Mouse (Mus musculus) heart, postnatal 10 days (tissue): Measurements from ENCODE around the gene Ropn1l. TPM values are rescaled to one million over a fixed set of nuclear protein-coding genes. Genes with fewer than 3 reads are reported as not detected.
A peak's percentile ranks its signal among the peaks of the same experiment; 100 is the strongest.

Experiments used
- DNase-seq, 2 experiments: peaks; one replicate each; pipeline ENCODE4 v3.0.0; 2021
- intact Hi-C: fragments of 180-260 bp; cut with DNase I; formaldehyde crosslinking; loops from one replicate; pipeline ENCODE4 v1.15.1; 2025
- total RNA-seq, 2 experiments: library from RNA; stranded (reverse); gene quantifications; 2 replicates each; pipeline ENCODE4 v1.2.3; 2021

Gene Ropn1l
- under 1 TPM in 1 of 2 experiments, not detected in 1; 0.27 TPM for total RNA-seq

GRCm38 (mm10) chr15:31453098-31453916 lies at the start of gene Ropn1l:
Ropn1l (minus strand) TSS chr15:31453737.
- DNase-seq = peak; percentile 94
- intact Hi-C loops = loop anchor here (5.0 kb wide), 3 partner anchors 79 to 226 kb away; partner anchors contain the start of gene March6

- no peak for DNase-seq
- intact Hi-C loops = no loop called here
Observed at GRCm38 (mm10) chr15:31502996-31503395, 49.5 kb upstream of the Ropn1l start.

- intact Hi-C loops = no loop called here
- no peak for DNase-seq
Observed at GRCm38 (mm10) chr15:31502313-31502712, 48.8 kb upstream of the Ropn1l start.

DNA sequence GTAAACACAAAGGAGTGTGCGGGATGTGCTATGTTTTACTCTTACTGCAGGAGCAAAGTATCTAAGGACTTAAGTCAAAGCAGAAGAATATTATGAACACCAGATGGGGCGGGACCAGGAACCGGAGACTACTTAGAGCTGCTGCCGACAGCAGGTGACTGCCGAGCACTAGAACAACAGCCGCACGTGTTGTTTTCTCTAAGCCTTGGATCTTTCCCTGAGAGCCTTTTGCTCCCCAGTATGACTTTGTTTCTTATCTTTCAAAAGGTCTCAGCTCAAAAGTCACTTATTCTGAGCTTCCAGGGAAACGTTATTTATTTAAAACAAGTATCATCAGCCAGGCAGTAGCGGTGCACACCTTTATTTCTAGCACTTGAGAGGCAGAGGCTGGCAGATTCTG lies 41.3 kb upstream of the Ropn1l start:
- DNase-seq = no peak
- intact Hi-C loops = no loop called here

- DNase-seq = no peak
- intact Hi-C loops = no loop called here
Observed at GRCm38 (mm10) chr15:31494310-31494709, 40.8 kb upstream of the Ropn1l start.

- intact Hi-C loops = no loop called here
- no peak for DNase-seq
Observed at GRCm38 (mm10) chr15:31487407-31487806, 33.9 kb upstream of the Ropn1l start.

GRCm38 (mm10) chr15:31476678-31477077 lies 23.1 kb upstream of the Ropn1l start:
- intact Hi-C loops = loop anchor here (5.0 kb wide), 1 partner anchor 111 kb away; no protein-coding TSS in a partner anchor
- peak; percentile 24 to 43 for DNase-seq

- intact Hi-C loops = no loop called here
- DNase-seq = no peak
Observed at GRCm38 (mm10) chr15:31472645-31473574, 19.4 kb upstream of the Ropn1l start.

DNA sequence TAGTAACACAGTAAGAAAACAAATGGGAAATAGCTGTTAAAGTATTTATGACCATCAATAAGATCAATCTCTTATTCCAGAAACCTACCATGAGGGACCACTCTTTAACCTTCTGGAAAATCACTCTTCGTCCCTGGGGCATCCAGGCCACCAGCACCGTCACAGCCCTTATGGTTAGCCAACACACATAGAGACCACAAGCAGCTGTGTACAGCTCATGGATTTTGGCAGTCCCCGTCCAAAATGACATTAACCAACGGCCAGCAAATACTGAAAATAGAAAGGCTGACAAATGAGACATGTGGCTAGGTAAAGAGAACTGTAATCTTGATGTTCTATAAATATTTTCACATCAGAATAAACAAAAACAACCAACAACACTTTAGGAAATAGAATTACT lies 18.0 kb upstream of the Ropn1l start:
- intact Hi-C loops = no loop called here
- no peak for DNase-seq

- DNase-seq = no peak
- intact Hi-C loops = no loop called here
Observed at GRCm38 (mm10) chr15:31469497-31469896, 16.0 kb upstream of the Ropn1l start.

- intact Hi-C loops = no loop called here
Observed at GRCm38 (mm10) chr15:31468806-31469205, 15.3 kb upstream of the Ropn1l start.

DNA sequence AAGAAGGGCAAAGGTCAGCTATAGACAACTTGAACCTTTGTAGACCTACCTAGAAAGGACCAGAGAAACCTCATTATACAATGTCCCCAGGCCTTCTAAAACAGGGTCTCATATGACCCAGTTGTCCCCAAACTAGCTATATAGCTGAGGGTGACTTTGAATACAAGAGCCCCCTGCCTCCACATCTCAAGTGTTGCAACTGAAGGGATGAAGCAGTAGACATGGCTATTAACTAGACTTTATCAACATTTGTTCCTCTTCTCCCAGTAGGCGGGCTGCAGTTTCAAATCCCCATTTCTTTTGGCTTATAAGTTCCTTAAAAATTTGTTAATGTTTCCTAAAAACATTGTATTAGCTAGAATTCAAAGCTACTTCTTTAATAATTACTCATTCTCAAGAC lies 13.2 kb upstream of the Ropn1l start:
- no peak for DNase-seq
- intact Hi-C loops = no loop called here

More at GRCm38 (mm10) chr15:31468806-31469205, 15.3 kb upstream of the Ropn1l start:
- no peak for DNase-seq

DNA sequence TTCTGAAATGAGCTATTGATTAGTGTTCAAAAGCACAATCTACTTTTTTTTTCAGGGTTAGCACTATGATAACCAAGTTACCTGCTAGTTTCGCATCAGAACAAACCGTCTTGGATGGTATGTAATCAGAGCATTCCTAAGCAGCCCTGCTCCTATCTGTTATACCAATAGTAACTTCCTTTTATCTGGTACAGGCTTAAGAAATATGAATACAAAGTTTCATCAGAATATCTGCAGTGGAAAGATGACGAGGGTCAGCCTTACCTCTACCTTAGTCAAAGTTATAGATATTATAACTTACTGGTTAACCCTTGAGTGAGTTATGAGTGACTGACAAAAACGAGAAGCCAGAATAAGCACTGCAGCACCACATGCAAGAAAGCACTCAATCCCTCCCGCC lies 12.8 kb upstream of the Ropn1l start:
- intact Hi-C loops = no loop called here
- no peak for DNase-seq

GRCm38 (mm10) chr15:31465806-31466205 lies 12.3 kb upstream of the Ropn1l start:
- intact Hi-C loops = no loop called here

DNA sequence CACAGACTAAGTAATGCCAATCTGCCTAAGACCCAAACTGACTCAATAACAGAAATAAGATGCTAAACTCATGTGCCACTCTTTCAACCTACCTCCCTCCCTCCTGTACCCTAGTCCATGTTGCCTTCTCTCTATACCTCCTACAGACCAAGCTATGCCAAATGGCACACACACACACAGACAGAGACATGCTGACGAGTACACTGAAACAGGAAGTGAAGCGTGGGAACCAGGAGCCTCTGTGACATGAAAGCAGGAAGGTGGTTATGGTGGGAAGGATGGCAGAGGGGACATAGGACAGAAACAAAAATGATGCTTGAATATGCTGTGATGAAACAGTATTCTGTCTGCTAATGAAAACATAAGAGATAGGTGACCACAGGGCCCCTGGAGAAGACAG lies 7.0 kb upstream of the Ropn1l start:
- intact Hi-C loops = no loop called here
- DNase-seq = no peak

More at GRCm38 (mm10) chr15:31465806-31466205, 12.3 kb upstream of the Ropn1l start:
- DNase-seq = no peak

DNA sequence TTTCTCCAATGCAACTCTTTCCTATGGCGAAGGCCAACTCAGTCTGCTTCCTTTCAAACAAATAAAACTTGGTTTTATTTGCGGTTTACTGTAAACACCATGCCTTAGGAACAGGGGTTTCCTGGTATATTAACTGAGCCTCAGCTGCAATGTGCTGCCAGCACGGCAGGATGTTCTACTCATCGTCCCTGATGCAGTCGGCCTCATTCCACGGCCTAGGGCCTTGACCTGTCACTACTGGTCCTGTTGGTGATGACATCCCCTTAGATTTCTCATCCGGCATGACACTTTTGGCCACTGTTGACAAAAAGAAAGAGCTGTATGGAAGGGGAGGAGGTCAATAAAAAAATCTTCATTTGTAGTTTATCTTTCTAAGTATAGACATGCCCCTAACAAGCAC lies 4.5 kb upstream of the Ropn1l start:
- intact Hi-C loops = no loop called here
- DNase-seq = no peak

- intact Hi-C loops = no loop called here
- no peak for DNase-seq
Observed at GRCm38 (mm10) chr15:31456381-31456780, 2.8 kb upstream of the Ropn1l start.

DNA sequence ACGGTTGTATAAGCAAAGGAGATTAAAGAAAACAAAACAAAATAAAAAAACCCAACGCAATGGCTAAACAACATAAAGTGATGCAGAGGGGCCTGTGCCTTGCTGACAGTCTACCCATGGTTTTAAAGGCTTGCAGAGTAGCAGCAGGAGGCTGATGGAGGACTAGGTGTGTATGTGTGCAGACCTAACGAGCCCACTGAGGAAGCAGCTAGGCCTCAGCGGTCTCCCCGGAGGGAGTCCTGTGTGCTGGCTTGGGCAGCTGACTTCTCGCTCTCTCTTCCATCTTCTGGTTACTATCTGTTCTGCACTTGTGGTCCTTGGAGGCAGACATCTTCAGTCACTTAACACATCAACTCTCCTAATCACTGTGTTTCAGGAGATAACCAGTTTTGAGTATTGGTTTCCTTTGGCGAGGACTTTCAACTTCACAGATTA lies 1.3 kb upstream of the Ropn1l start:
- intact Hi-C loops = loop anchor here (5.0 kb wide), 3 partner anchors 77 to 228 kb away; partner anchors contain the start of gene March6
- DNase-seq = no peak

DNA sequence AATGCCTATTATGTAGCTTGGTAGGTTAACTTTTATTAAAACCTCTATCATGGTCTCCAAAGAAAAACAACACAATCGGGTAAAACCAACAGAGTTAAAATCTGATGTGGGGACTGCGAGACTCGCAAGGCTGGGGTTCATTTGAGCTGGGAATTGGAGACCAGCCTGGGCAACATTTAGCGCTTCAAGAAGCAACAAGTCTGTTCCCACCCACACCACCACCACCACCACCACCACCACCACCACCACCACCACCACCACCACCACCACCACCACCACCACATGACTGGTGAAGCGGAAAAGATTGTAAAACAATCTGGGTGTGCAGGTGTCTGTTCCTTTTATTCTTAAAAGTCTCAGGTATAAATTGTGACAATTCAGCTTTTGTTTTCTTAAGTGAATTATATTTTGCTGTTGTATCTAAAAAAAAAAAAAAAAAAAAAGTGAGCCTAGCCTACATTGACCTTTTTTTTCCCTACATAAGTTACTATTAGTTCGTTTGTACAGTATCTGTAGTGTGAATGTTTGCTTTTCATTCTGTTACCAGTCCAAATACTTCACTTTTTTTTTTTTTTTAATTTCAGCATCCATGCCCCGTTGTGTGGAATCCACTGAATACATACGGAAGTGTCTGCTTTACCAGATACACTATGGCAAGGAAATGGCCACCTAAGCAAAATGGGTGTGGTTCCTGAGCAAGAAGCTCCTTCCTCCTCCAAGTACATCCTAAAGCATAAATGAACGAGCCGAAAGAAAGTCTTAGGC lies 741 bp upstream of the Ropn1l start:
- intact Hi-C loops = loop anchor here (5.0 kb wide), 3 partner anchors 78 to 227 kb away; partner anchors contain the start of gene March6
- no peak for DNase-seq
